Mouse (Mus musculus) duodenum, adult 2 months (tissue): ENCODE results near the gene Arhgef16. TPM values are rescaled to one million over a fixed set of nuclear protein-coding genes. Genes with fewer than 3 reads are reported as not detected.

Experiments
- polyA plus RNA-seq: library from polyadenylated mRNA; depleted of rRNA; stranded (reverse); fragments of >200 nt; gene quantifications from 2 replicates; pipeline ENCODE4 v1.2.3, GENCODE M21; 2012; ENCODE audit warnings: low replicate concordance; rRNA removed

Gene Arhgef16
- polyA plus RNA-seq: 83.6 and 138 TPM in 2 replicates

GRCm38 (mm10) chr4:154301466-154301881 is at the start of gene Arhgef16:
Arhgef16 (minus strand) TSS chr4:154301676.

GRCm38 (mm10) chr4:154335761-154336160 is 34.3 kb upstream of the Arhgef16 start, which contains the start of gene B230104I21Rik:
B230104I21Rik (plus strand) TSS chr4:154336127.

Other genes starting within 250 kb of the Arhgef16 start
- gene Trp73, start 161.5 kb downstream of the Arhgef16 start, polyA plus RNA-seq: 0.23 and 0.28 TPM in 2 replicates
- 17.2 and 21.9 TPM in 2 replicates for gene Wrap73, start 159.3 kb downstream of the Arhgef16 start, polyA plus RNA-seq
- gene Tprgl, start 141.0 kb downstream of the Arhgef16 start, polyA plus RNA-seq: 69.9 and 86.2 TPM in 2 replicates
- gene Megf6, start 130.9 kb downstream of the Arhgef16 start, polyA plus RNA-seq: 2.5 and 6.2 TPM in 2 replicates
- not detected in 2 replicates for gene B230104I21Rik, start 34.5 kb upstream of the Arhgef16 start, polyA plus RNA-seq